Mouse (Mus musculus) bone marrow macrophage, adult 2 months (primary cell): Measurements from ENCODE around the gene Disp3.

Experiments used
- CTCF ChIP-seq: IDR thresholded peaks from 2 replicates; pipeline ENCODE4 v1.5.1; 2012; ENCODE audit warnings: low read depth, mild to moderate bottlenecking, low read length, moderate library complexity
- POLR2A ChIP-seq: IDR thresholded peaks from 2 replicates; pipeline ENCODE4 v1.6.1; 2012; ENCODE audit warnings: mild to moderate bottlenecking, low read depth, low read length, borderline replicate concordance

GRCm38 (mm10) chr4:148306406-148307083 lies 18.8 kb upstream of the Disp3 start:
- TF ChIP-seq CTCF (no peak), POLR2A (no peak)
